Mouse (Mus musculus) myocyte (in vitro differentiated cells): ENCODE measurements around the gene Rere. TPM values are rescaled to one million over a fixed set of nuclear protein-coding genes. Genes with fewer than 3 reads are reported as not detected.

Experiments
- H3K27me3 ChIP-seq: one replicate; pipeline ENCODE4 v1.6.1; 2011; ENCODE audit not compliant: control insufficient read depth, insufficient read depth, insufficient read length
- H3K36me3 ChIP-seq: one replicate; pipeline ENCODE4 v1.6.1; 2011; ENCODE audit not compliant: control insufficient read depth, insufficient read depth
- H3K4me2 ChIP-seq: one replicate; pipeline ENCODE4 v1.6.1; 2011; ENCODE audit warnings: low read depth, control low read depth
- H3K4me3 ChIP-seq: one replicate; pipeline ENCODE4 v1.5.1; 2011; ENCODE audit warnings: mild to moderate bottlenecking, control low read depth, moderate library complexity
- H3K79me2 ChIP-seq: one replicate; pipeline ENCODE4 v1.6.1; 2011; ENCODE audit not compliant: control insufficient read depth, insufficient read depth
- H3ac ChIP-seq: one replicate; pipeline ENCODE4 v1.6.1; 2011; ENCODE audit not compliant: control insufficient read depth, insufficient read length
- CEBPB ChIP-seq: IDR thresholded peaks from 2 replicates; pipeline ENCODE4 v1.6.1; 2011; ENCODE audit warnings: mild to moderate bottlenecking, moderate library complexity; ENCODE audit not compliant: poor library complexity, insufficient read depth, severe bottlenecking
- E2F4 ChIP-seq: IDR thresholded peaks from one replicate; pipeline ENCODE4 v1.6.1; 2011; ENCODE audit warnings: mild to moderate bottlenecking, control low read depth, moderate library complexity; ENCODE audit not compliant: insufficient read depth
- MAX ChIP-seq: IDR thresholded peaks from one replicate; pipeline ENCODE4 v1.6.1; 2011; ENCODE audit warnings: low read depth, mild to moderate bottlenecking, control low read depth
- MYOD1 ChIP-seq, 3 experiments: IDR thresholded peaks; one replicate each; pipeline ENCODE4 v1.6.1; 2011; ENCODE audit warnings: control low read depth in 2 of 3, low read depth in 2 of 3, mild to moderate bottlenecking in 2 of 3, moderate library complexity in 1 of 3; ENCODE audit not compliant: insufficient read length in 2 of 3, control insufficient read depth in 1 of 3
- MYOG ChIP-seq, 3 experiments: IDR thresholded peaks; one replicate each; pipeline ENCODE4 v1.6.1; 2011; ENCODE audit warnings: control low read depth in 2 of 3, low read depth in 2 of 3, mild to moderate bottlenecking in 2 of 3; ENCODE audit not compliant: insufficient read length in 2 of 3, control insufficient read depth in 1 of 3, insufficient read depth in 1 of 3
- POLR2A ChIP-seq: IDR thresholded peaks from one replicate; pipeline ENCODE4 v1.6.1; 2011; ENCODE audit warnings: low read depth, mild to moderate bottlenecking, control low read depth, moderate library complexity; ENCODE audit not compliant: insufficient read length
- POLR2AphosphoS2 ChIP-seq: IDR thresholded peaks from one replicate; pipeline ENCODE4 v1.6.1; 2011; ENCODE audit warnings: low read depth, control low read depth; ENCODE audit not compliant: insufficient read length
- REST ChIP-seq: IDR thresholded peaks from one replicate; pipeline ENCODE4 v1.6.1; 2011; ENCODE audit warnings: mild to moderate bottlenecking, control low read depth, moderate library complexity; ENCODE audit not compliant: insufficient read depth, insufficient read length
- SRF ChIP-seq: IDR thresholded peaks from one replicate; pipeline ENCODE4 v1.6.1; 2011; ENCODE audit warnings: low read depth; ENCODE audit not compliant: control insufficient read depth, insufficient read length
- TCF12 ChIP-seq: IDR thresholded peaks from one replicate; pipeline ENCODE4 v1.6.1; 2011; ENCODE audit warnings: mild to moderate bottlenecking, control low read depth; ENCODE audit not compliant: poor library complexity, insufficient read depth, severe bottlenecking
- TCF3 ChIP-seq: IDR thresholded peaks from one replicate; pipeline ENCODE4 v1.6.1; 2011; ENCODE audit warnings: low read depth, control low read depth; ENCODE audit not compliant: insufficient read length
- USF1 ChIP-seq: IDR thresholded peaks from one replicate; pipeline ENCODE4 v1.6.1; 2011; ENCODE audit warnings: low read depth, mild to moderate bottlenecking, control low read depth, moderate library complexity
- polyA plus RNA-seq: library from polyadenylated mRNA; unstranded; fragments of >200 nt; fragmentation: generic; extraction: Trizol; gene quantifications from one replicate; pipeline ENCODE4 v1.2.1, GENCODE M21; 2012; ENCODE audit warnings: missing spikeins

Rere gene
- polyA plus RNA-seq, 1 experiment: 34.0 TPM

DNA sequence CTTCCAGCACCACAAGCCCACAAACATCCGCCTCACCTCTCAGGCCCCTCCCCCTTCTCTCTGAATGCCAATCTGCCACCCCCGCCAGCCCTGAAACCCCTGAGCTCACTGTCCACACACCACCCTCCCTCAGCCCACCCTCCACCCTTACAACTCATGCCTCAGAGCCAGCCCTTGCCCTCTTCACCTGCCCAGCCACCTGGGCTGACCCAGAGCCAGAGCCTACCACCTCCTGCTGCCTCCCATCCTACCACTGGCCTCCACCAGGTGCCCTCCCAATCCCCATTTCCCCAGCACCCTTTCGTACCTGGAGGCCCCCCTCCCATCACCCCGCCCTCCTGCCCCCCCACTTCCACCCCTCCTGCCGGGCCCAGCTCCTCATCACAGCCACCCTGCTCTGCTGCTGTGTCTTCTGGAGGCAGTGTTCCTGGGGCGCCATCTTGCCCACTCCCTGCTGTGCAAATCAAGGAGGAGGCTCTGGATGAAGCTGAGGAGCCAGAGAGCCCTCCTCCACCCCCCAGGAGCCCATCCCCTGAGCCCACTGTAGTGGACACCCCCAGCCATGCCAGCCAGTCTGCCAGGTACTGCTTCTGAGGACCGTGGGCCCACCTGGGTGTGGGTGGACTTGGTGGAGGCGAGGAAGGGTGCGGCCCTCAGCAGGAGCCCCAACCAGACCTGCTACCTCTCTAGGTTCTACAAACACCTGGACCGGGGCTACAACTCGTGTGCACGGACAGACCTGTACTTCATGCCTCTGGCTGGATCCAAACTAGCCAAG is 334.0 kb downstream of the Rere start:
- Histone ChIP-seq H3ac (no peak overlapping the region), H3K79me2 (no peaks in the 10 kb centered on the region), H3K36me3 (peaks cover 8% of the 10 kb centered on the region), H3K4me2 (no peak overlapping the region), H3K4me3 (no peak overlapping the region), H3K27me3 (no peaks in the 10 kb centered on the region)
- TF ChIP-seq TCF3 (no peak), MYOG (IDR thresholded peaks at IDR 0.05; ENCODE audit: control insufficient read depth in 1 of 3, insufficient read depth in 1 of 3, insufficient read length in 2 of 3, low read depth in 2 of 3) (no peak), MAX (no peak), REST (no peak)

DNA sequence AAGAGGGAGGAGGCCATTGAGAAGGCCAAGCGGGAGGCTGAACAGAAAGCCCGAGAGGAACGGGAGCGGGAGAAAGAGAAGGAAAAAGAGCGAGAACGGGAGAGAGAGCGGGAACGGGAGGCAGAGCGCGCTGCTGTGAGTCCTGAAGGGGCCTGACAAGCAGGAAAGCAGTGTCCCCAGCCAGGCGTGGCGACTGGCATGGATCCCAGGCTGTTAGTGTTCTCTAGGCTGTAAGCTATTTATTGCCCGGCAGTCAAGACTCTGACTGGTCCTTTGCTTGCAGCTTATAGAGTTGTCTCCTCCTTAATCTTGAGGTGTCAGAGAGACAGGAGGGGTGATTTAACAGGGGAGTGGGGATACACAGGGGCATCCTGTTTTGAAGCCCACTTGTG is 334.6 kb downstream of the Rere start:
- H3ac ChIP-seq: no peak overlapping the region
- H3K79me2 ChIP-seq: no peaks in the 10 kb centered on the region
- H3K4me3 ChIP-seq: no peak overlapping the region
- TF ChIP-seq TCF3 (no peak), MYOD1 (IDR thresholded peaks at IDR 0.05; ENCODE audit: control insufficient read depth in 1 of 3, insufficient read length in 2 of 3, low read depth in 2 of 3) (no peak), TCF12 (no peak), POLR2A (no peak), POLR2AphosphoS2 (no peak), SRF (no peak), MAX (no peak), E2F4 (no peak), USF1 (no peak), REST (no peak), MYOG (IDR thresholded peaks at IDR 0.05; ENCODE audit: control insufficient read depth in 1 of 3, insufficient read depth in 1 of 3, insufficient read length in 2 of 3, low read depth in 2 of 3) (no peak), CEBPB (no peak)
- no peaks in the 10 kb centered on the region for H3K27me3 ChIP-seq
- H3K36me3 ChIP-seq: peaks cover 10% of the 10 kb centered on the region
- H3K4me2 ChIP-seq: no peak overlapping the region

DNA sequence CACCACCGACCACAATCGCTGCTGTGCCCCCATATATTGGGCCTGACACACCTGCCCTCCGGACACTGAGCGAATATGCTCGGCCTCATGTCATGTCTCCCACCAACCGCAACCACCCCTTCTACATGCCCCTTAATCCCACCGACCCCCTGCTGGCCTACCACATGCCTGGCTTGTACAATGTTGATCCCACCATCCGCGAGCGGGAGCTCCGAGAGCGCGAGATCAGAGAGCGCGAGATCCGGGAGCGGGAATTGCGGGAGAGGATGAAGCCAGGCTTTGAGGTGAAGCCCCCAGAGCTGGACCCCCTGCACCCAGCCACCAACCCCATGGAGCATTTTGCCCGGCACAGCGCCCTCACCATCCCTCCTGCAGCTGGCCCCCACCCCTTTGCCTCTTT is 335.4 kb downstream of the Rere start:
- H3K36me3 ChIP-seq: peaks cover 10% of the 10 kb centered on the region
- no peak overlapping the region for H3K4me2 ChIP-seq
- H3K4me3 ChIP-seq: no peak overlapping the region
- TF ChIP-seq CEBPB (no peak), TCF3 (no peak), E2F4 (no peak), MAX (no peak)
- no peak overlapping the region for H3ac ChIP-seq
- H3K79me2 ChIP-seq: no peaks in the 10 kb centered on the region
- no peaks in the 10 kb centered on the region for H3K27me3 ChIP-seq

DNA sequence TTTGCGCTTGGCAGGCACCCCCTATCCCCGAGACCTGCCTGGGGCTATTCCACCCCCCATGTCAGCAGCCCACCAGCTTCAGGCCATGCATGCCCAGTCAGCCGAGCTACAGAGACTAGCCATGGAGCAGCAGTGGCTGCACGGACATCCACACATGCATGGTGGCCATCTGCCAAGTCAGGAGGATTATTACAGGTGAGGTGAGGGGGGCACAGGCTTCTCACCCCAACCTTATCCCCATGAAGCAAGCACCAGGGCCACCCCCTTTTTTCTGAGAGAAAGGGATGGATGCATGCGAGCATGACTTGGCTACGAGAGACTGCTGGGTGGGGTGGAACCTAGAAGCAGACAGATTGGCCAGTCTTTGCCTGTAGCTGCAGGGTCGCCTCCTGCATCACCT is 337.6 kb downstream of the Rere start:
- H3K27me3 ChIP-seq: no peaks in the 10 kb centered on the region
- no peak for TF ChIP-seq MYOD1 (IDR thresholded peaks at IDR 0.05; ENCODE audit: control insufficient read depth in 1 of 3, insufficient read length in 2 of 3, low read depth in 2 of 3)
- TF ChIP-seq REST: no peak
- no peak for TF ChIP-seq SRF
- TF ChIP-seq E2F4: no peak
- no peak for TF ChIP-seq CEBPB
- TF ChIP-seq TCF12: no peak
- TF ChIP-seq MYOG (IDR thresholded peaks at IDR 0.05; ENCODE audit: control insufficient read depth in 1 of 3, insufficient read depth in 1 of 3, insufficient read length in 2 of 3, low read depth in 2 of 3): no peak
- TF ChIP-seq USF1: no peak
- TF ChIP-seq POLR2AphosphoS2: no peak
- TF ChIP-seq MAX: no peak
- no peak for TF ChIP-seq TCF3
- no peaks in the 10 kb centered on the region for H3K79me2 ChIP-seq
- H3K36me3 ChIP-seq: peaks cover 10% of the 10 kb centered on the region
- no peak overlapping the region for H3K4me3 ChIP-seq
- no peak overlapping the region for H3K4me2 ChIP-seq
- no peak overlapping the region for H3ac ChIP-seq

DNA sequence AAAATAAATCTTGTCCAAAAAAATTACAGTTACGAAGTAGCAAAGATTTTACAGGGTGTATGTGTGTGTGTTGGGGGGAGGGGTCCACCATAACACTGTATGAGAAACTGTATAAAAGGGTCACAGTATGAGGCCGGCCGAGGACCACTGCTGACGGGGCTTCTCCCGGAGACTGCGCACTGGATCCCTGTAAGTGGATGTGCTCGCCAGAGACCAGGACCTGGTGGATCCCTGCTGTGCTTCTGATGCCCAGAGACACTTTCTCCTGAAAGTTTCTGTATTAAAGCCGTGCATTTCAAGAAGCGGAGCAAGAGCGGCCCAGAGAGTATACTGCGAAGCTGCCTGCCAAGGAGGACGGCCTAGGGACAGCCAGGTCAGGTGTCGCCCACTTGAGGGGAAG is 341.2 kb downstream of the Rere start:
- Histone ChIP-seq H3K4me2 (no peak overlapping the region), H3K79me2 (no peaks in the 10 kb centered on the region), H3K27me3 (no peaks in the 10 kb centered on the region), H3K4me3 (no peak overlapping the region), H3K36me3 (peaks cover 10% of the 10 kb centered on the region), H3ac (no peak overlapping the region)
- TF ChIP-seq E2F4: no peak
- TF ChIP-seq TCF3: no peak
